Mouse (Mus musculus): ENCODE results near the gene Usp48. TPM values are rescaled to one million over a fixed set of nuclear protein-coding genes. Genes with fewer than 3 reads are reported as not detected.
A peak's percentile ranks its signal among the peaks of the same experiment; 100 is the strongest.

Usp48 gene
- polyA plus RNA-seq, 1 experiment from 2014 or later: 27.1 TPM

- Histone ChIP-seq H3K9ac (no peak overlapping the region), H3K36me3 (replicated peaks) (no peaks in the 10 kb centered on the region), H3K27me3 (peaks cover 33% of the 10 kb centered on the region), H3K4me1 (replicated peaks) (0 out of 2 replicates have a peak, but pooled peaks cover 5% of the 10 kb centered on the region), H3K4me2 (no peak overlapping the region), H3K27ac (replicated peaks) (no peak overlapping the region), H3K9me3 (replicated peaks) (no peaks in the 10 kb centered on the region), H3K4me3 (replicated peaks) (no peak overlapping the region)
- 51% methylated on average over 13 of the region's 13 CpGs for WGBS (ENCODE audit: insufficient replicate concordance)
- ATAC-seq (ENCODE audit: insufficient read depth): no peak
Measured at GRCm38 (mm10) chr4:137676700-137677484, 83.3 kb downstream of the Usp48 start.

GRCm38 (mm10) chr4:137677906-137678305 is 84.4 kb downstream of the Usp48 start:
- no peak overlapping the region for H3K9ac ChIP-seq
- no peaks in the 10 kb centered on the region for H3K36me3 ChIP-seq (replicated peaks)
- no peaks in the 10 kb centered on the region for H3K9me3 ChIP-seq (replicated peaks)
- no peak overlapping the region for H3K27ac ChIP-seq (replicated peaks)
- peaks cover 43% of the 10 kb centered on the region for H3K27me3 ChIP-seq
- H3K4me1 ChIP-seq (replicated peaks): 0 out of 2 replicates have a peak, but pooled peaks cover 5% of the 10 kb centered on the region
- WGBS (ENCODE audit: insufficient replicate concordance): 69% methylated on average over 5 of the region's 5 CpGs
- H3K4me2 ChIP-seq: no peak overlapping the region
- ATAC-seq (ENCODE audit: insufficient read depth): no peak
- H3K4me3 ChIP-seq (replicated peaks): no peak overlapping the region

- H3K27ac ChIP-seq (replicated peaks): no peak overlapping the region
- no peak overlapping the region for H3K4me3 ChIP-seq (replicated peaks)
- 56% methylated on average over 9 of the region's 9 CpGs for WGBS (ENCODE audit: insufficient replicate concordance)
- no peaks in the 10 kb centered on the region for H3K9me3 ChIP-seq (replicated peaks)
- ATAC-seq (ENCODE audit: insufficient read depth): no peak
- 0 out of 2 replicates have a peak, but pooled peaks cover 5% of the 10 kb centered on the region for H3K4me1 ChIP-seq (replicated peaks)
- H3K27me3 ChIP-seq: peaks cover 50% of the 10 kb centered on the region
- H3K9ac ChIP-seq: no peak overlapping the region
- H3K36me3 ChIP-seq (replicated peaks): no peaks in the 10 kb centered on the region
- H3K4me2 ChIP-seq: no peak overlapping the region
Measured at GRCm38 (mm10) chr4:137678568-137678967, 85.0 kb downstream of the Usp48 start.

- peaks cover 61% of the 10 kb centered on the region for H3K27me3 ChIP-seq
- no peak overlapping the region for H3K4me3 ChIP-seq (replicated peaks)
- no peak overlapping the region for H3K27ac ChIP-seq (replicated peaks)
- no peak overlapping the region for H3K9ac ChIP-seq
- H3K9me3 ChIP-seq (replicated peaks): no peaks in the 10 kb centered on the region
- H3K36me3 ChIP-seq (replicated peaks): no peaks in the 10 kb centered on the region
- 53% methylated on average over 2 of the region's 2 CpGs for WGBS (ENCODE audit: insufficient replicate concordance)
- no peak overlapping the region for H3K4me2 ChIP-seq
- 0 out of 2 replicates have a peak, but pooled peaks cover 5% of the 10 kb centered on the region for H3K4me1 ChIP-seq (replicated peaks)
- ATAC-seq (ENCODE audit: insufficient read depth): no peak
Measured at GRCm38 (mm10) chr4:137679979-137680550, 86.5 kb downstream of the Usp48 start.

GRCm38 (mm10) chr4:137680721-137681120 is 87.2 kb downstream of the Usp48 start:
- 32% methylated on average over 7 of the region's 7 CpGs for WGBS (ENCODE audit: insufficient replicate concordance)
- no peaks in the 10 kb centered on the region for H3K36me3 ChIP-seq (replicated peaks)
- ATAC-seq (ENCODE audit: insufficient read depth): no peak
- 0 out of 2 replicates have a peak, but pooled peaks cover 5% of the 10 kb centered on the region for H3K4me1 ChIP-seq (replicated peaks)
- H3K9ac ChIP-seq: no peak overlapping the region
- H3K4me3 ChIP-seq (replicated peaks): no peak overlapping the region
- peaks cover 66% of the 10 kb centered on the region for H3K27me3 ChIP-seq
- H3K27ac ChIP-seq (replicated peaks): no peak overlapping the region
- no peaks in the 10 kb centered on the region for H3K9me3 ChIP-seq (replicated peaks)
- H3K4me2 ChIP-seq: no peak overlapping the region

- Histone ChIP-seq H3K9me3 (replicated peaks) (no peaks in the 10 kb centered on the region), H3K4me1 (replicated peaks) (0 out of 2 replicates have a peak, but pooled peaks cover 5% of the 10 kb centered on the region)
- WGBS (ENCODE audit: insufficient replicate concordance): 7% methylated on average over 52 of the region's 52 CpGs
Measured at GRCm38 (mm10) chr4:137681408-137682104, 88.0 kb downstream of the Usp48 start.

GRCm38 (mm10) chr4:137682961-137683453 is 89.5 kb downstream of the Usp48 start:
- no peak overlapping the region for H3K27ac ChIP-seq (replicated peaks)
- H3K4me1 ChIP-seq (replicated peaks): 0 out of 2 replicates have a peak, but pooled peaks cover 5% of the 10 kb centered on the region
- no peak overlapping the region for H3K9ac ChIP-seq
- ATAC-seq (ENCODE audit: insufficient read depth): no peak
- no peak overlapping the region for H3K4me3 ChIP-seq (replicated peaks)
- peaks cover 69% of the 10 kb centered on the region for H3K27me3 ChIP-seq
- no peak overlapping the region for H3K4me2 ChIP-seq
- H3K9me3 ChIP-seq (replicated peaks): no peaks in the 10 kb centered on the region
- WGBS (ENCODE audit: insufficient replicate concordance): 37% methylated on average over 7 of the region's 7 CpGs
- no peaks in the 10 kb centered on the region for H3K36me3 ChIP-seq (replicated peaks)

More at GRCm38 (mm10) chr4:137681408-137682104, 88.0 kb downstream of the Usp48 start:
- Histone ChIP-seq H3K36me3 (replicated peaks) (no peaks in the 10 kb centered on the region), H3K4me3 (replicated peaks) (no peak overlapping the region; the same call in 1 of the 2 replicates), H3K9ac (no peak overlapping the region), H3K4me2 (peak overlapping the region; percentile 37), H3K27ac (replicated peaks) (no peak overlapping the region), H3K27me3 (peaks cover 66% of the 10 kb centered on the region)
- ATAC-seq (ENCODE audit: insufficient read depth): no peak

GRCm38 (mm10) chr4:137684830-137685343 is 91.3 kb downstream of the Usp48 start:
- Histone ChIP-seq H3K9ac (no peak overlapping the region), H3K4me3 (replicated peaks) (no peak overlapping the region), H3K4me1 (replicated peaks) (0 out of 2 replicates have a peak, but pooled peaks cover 5% of the 10 kb centered on the region), H3K9me3 (replicated peaks) (no peaks in the 10 kb centered on the region), H3K27me3 (peaks cover 55% of the 10 kb centered on the region), H3K36me3 (replicated peaks) (no peaks in the 10 kb centered on the region), H3K4me2 (no peak overlapping the region), H3K27ac (replicated peaks) (no peak overlapping the region)
- no peak for ATAC-seq (ENCODE audit: insufficient read depth)
- WGBS (ENCODE audit: insufficient replicate concordance): 16% methylated on average over 9 of the region's 9 CpGs

GRCm38 (mm10) chr4:137686303-137686702 is 92.7 kb downstream of the Usp48 start:
- no peaks in the 10 kb centered on the region for H3K9me3 ChIP-seq (replicated peaks)
- no peak overlapping the region for H3K27ac ChIP-seq (replicated peaks)
- 61% methylated on average over 5 of the region's 5 CpGs for WGBS (ENCODE audit: insufficient replicate concordance)
- H3K36me3 ChIP-seq (replicated peaks): no peaks in the 10 kb centered on the region
- ATAC-seq (ENCODE audit: insufficient read depth): no peak
- 0 out of 2 replicates have a peak, but pooled peaks cover 5% of the 10 kb centered on the region for H3K4me1 ChIP-seq (replicated peaks)
- no peak overlapping the region for H3K9ac ChIP-seq
- H3K4me2 ChIP-seq: no peak overlapping the region
- no peak overlapping the region for H3K4me3 ChIP-seq (replicated peaks)
- peaks cover 41% of the 10 kb centered on the region for H3K27me3 ChIP-seq

GRCm38 (mm10) chr4:137687234-137687825 is 93.8 kb downstream of the Usp48 start:
- ATAC-seq (ENCODE audit: insufficient read depth): no peak
- no peaks in the 10 kb centered on the region for H3K9me3 ChIP-seq (replicated peaks)
- no peak overlapping the region for H3K27ac ChIP-seq (replicated peaks)
- H3K27me3 ChIP-seq: peaks cover 31% of the 10 kb centered on the region
- no peaks in the 10 kb centered on the region for H3K36me3 ChIP-seq (replicated peaks)
- no peak overlapping the region for H3K9ac ChIP-seq
- no peak overlapping the region for H3K4me3 ChIP-seq (replicated peaks)
- 62% methylated on average over 14 of the region's 14 CpGs for WGBS (ENCODE audit: insufficient replicate concordance)
- no peak overlapping the region for H3K4me2 ChIP-seq
- H3K4me1 ChIP-seq (replicated peaks): no peaks in the 10 kb centered on the region

All from liver, embryonic 15.5 days (tissue).